Mouse (Mus musculus): ENCODE data around the gene Cd79b.

Gene Cd79b

GRCm38 (mm10) chr11:106325566-106326206 lies 11.1 kb upstream of the Cd79b start:
- in situ Hi-C loops (cut with MboI; ENCODE audit: unreplicated experiment in 2 of 2) = loop anchor here (5.0 to 25.0 kb wide), 6 partner anchors 67 to 172 kb away; partner anchors contain the start of genes Ern1 (in 1 of the 2), Ftsj3 (in 1 of the 2) and Psmc5 (in 1 of the 2)

- in situ Hi-C loops (cut with MboI; ENCODE audit: unreplicated experiment in 2 of 2) = loop anchor here (5.0 to 25.0 kb wide), 7 partner anchors 67 to 427 kb away; partner anchors contain the start of genes Ern1 (in 1 of the 2), Ftsj3 (in 1 of the 2), Milr1 (in 1 of the 2) and Pecam1 (in 1 of the 2)
Observed at GRCm38 (mm10) chr11:106324858-106325257, 10.3 kb upstream of the Cd79b start.

GRCm38 (mm10) chr11:106318406-106319366 lies 4.1 kb upstream of the Cd79b start:
- in situ Hi-C loops (cut with MboI; ENCODE audit: unreplicated experiment in 2 of 2) = no loop called here

GRCm38 (mm10) chr11:106317801-106318200 lies 3.2 kb upstream of the Cd79b start:
- in situ Hi-C loops (cut with MboI; ENCODE audit: unreplicated experiment in 2 of 2) = no loop called here

GRCm38 (mm10) chr11:106316416-106316815 lies 1.9 kb upstream of the Cd79b start:
- in situ Hi-C loops (cut with MboI; ENCODE audit: unreplicated experiment in 2 of 2) = no loop called here

- in situ Hi-C loops (cut with MboI; ENCODE audit: unreplicated experiment in 2 of 2) = no loop called here
Observed at GRCm38 (mm10) chr11:106313533-106313932, 1.0 kb downstream of the Cd79b start.

GRCm38 (mm10) chr11:106310123-106310522 lies 4.4 kb downstream of the Cd79b start:
- in situ Hi-C loops (cut with MboI; ENCODE audit: unreplicated experiment in 2 of 2) = no loop called here

GRCm38 (mm10) chr11:106308162-106308561 lies 6.4 kb downstream of the Cd79b start:
- in situ Hi-C loops (cut with MboI; ENCODE audit: unreplicated experiment in 2 of 2) = no loop called here

GRCm38 (mm10) chr11:106307432-106307831 lies 7.1 kb downstream of the Cd79b start:
- in situ Hi-C loops (cut with MboI; ENCODE audit: unreplicated experiment in 2 of 2) = no loop called here

- in situ Hi-C loops (cut with MboI; ENCODE audit: unreplicated experiment in 2 of 2) = no loop called here
Observed at GRCm38 (mm10) chr11:106306758-106307157, 7.8 kb downstream of the Cd79b start.

GRCm38 (mm10) chr11:106306065-106306385 lies 8.5 kb downstream of the Cd79b start:
- in situ Hi-C loops (cut with MboI; ENCODE audit: unreplicated experiment in 2 of 2) = no loop called here

GRCm38 (mm10) chr11:106305348-106306064 lies 9.1 kb downstream of the Cd79b start:
- in situ Hi-C loops (cut with MboI; ENCODE audit: unreplicated experiment in 2 of 2) = no loop called here

- in situ Hi-C loops (cut with MboI; ENCODE audit: unreplicated experiment in 2 of 2) = no loop called here
Observed at GRCm38 (mm10) chr11:106302634-106303033, 11.9 kb downstream of the Cd79b start.

- in situ Hi-C loops (cut with MboI; ENCODE audit: unreplicated experiment in 2 of 2) = no loop called here
Observed at GRCm38 (mm10) chr11:106301765-106302164, 12.8 kb downstream of the Cd79b start, which contains the start of gene Gh. Gh (minus strand) TSS chr11:106301865.

- in situ Hi-C loops (cut with MboI; ENCODE audit: unreplicated experiment in 2 of 2) = no loop called here
Observed at GRCm38 (mm10) chr11:106291861-106292260, 22.7 kb downstream of the Cd79b start.

GRCm38 (mm10) chr11:106290376-106290775 lies 24.2 kb downstream of the Cd79b start:
- in situ Hi-C loops (cut with MboI; ENCODE audit: unreplicated experiment in 2 of 2) = no loop called here

- in situ Hi-C loops (cut with MboI; ENCODE audit: unreplicated experiment in 2 of 2) = loop anchor here in 1 of 2 experiments (5.0 kb wide), 1 partner anchor 362 kb away; no protein-coding TSS in a partner anchor
Observed at GRCm38 (mm10) chr11:106289369-106289768, 25.2 kb downstream of the Cd79b start.

- in situ Hi-C loops (cut with MboI; ENCODE audit: unreplicated experiment in 2 of 2) = loop anchor here in 1 of 2 experiments (5.0 kb wide), 1 partner anchor 360 kb away; no protein-coding TSS in a partner anchor
Observed at GRCm38 (mm10) chr11:106286987-106287386, 27.6 kb downstream of the Cd79b start.

- in situ Hi-C loops (cut with MboI; ENCODE audit: unreplicated experiment in 2 of 2) = loop anchor here in 1 of 2 experiments (5.0 kb wide), 1 partner anchor 359 kb away; no protein-coding TSS in a partner anchor
Observed at GRCm38 (mm10) chr11:106286206-106286605, 28.4 kb downstream of the Cd79b start.

GRCm38 (mm10) chr11:106284126-106284525 lies 30.4 kb downstream of the Cd79b start:
- in situ Hi-C loops (cut with MboI; ENCODE audit: unreplicated experiment in 2 of 2) = no loop called here

All from v-Abl transformed pro-B cells (cell line).